Mouse (Mus musculus) liver, embryonic 11.5 days (tissue): ENCODE results near the gene Ermap. TPM values are rescaled to one million over a fixed set of nuclear protein-coding genes. Genes with fewer than 3 reads are reported as not detected.

Experiments
- ATAC-seq: fragments of 200-750 bp; cut with Nextera tagmentation; replicated peaks from 2 replicates; pipeline ENCODE4 v1.8.0; 2017; ENCODE audit warnings: moderate number of reproducible peaks, mild to moderate bottlenecking, moderate TSS enrichment, moderate library complexity; ENCODE audit not compliant: low FRiP score
- DNase-seq: peaks from one replicate; pipeline ENCODE4 v3.0.0-alpha.2; 2017; ENCODE audit warnings: low spot score
- H3K27ac ChIP-seq: fragments of 300-500 bp; sonication (generic); 2 replicates; pipeline ENCODE4 v1.5.1; 2014; ENCODE audit warnings: mild to moderate bottlenecking, low read depth, low read length, control low read depth
- H3K27me3 ChIP-seq: fragments of 300-500 bp; sonication (generic); replicated peaks from 2 replicates; pipeline ENCODE4 v1.6.1; 2014; ENCODE audit warnings: low read length, mixed read lengths; ENCODE audit not compliant: control insufficient read depth, insufficient read depth
- H3K36me3 ChIP-seq: fragments of 300-500 bp; sonication (generic); 2 replicates; pipeline ENCODE4 v1.6.1; 2014; ENCODE audit warnings: mild to moderate bottlenecking, low read length, moderate library complexity, mixed read lengths; ENCODE audit not compliant: control insufficient read depth, insufficient read depth
- H3K4me1 ChIP-seq: fragments of 300-500 bp; sonication (generic); replicated peaks from 2 replicates; pipeline ENCODE4 v1.6.1; 2014; ENCODE audit warnings: low read length, mixed read lengths; ENCODE audit not compliant: control insufficient read depth, insufficient read depth
- H3K4me2 ChIP-seq: fragments of 300-500 bp; sonication (generic); 2 replicates; pipeline ENCODE4 v1.6.1; 2014; ENCODE audit warnings: mild to moderate bottlenecking, control low read depth, moderate library complexity
- H3K4me3 ChIP-seq: fragments of 300-500 bp; sonication (generic); 2 replicates; pipeline ENCODE4 v1.5.1; 2014; ENCODE audit warnings: low read depth, low read length, control low read depth
- H3K9ac ChIP-seq: fragments of 300-500 bp; sonication (generic); 2 replicates; pipeline ENCODE4 v1.6.1; 2014; ENCODE audit warnings: low read depth, low read length, control low read depth
- H3K9me3 ChIP-seq: fragments of 300-500 bp; sonication (generic); 2 replicates; pipeline ENCODE4 v1.6.1; 2016; ENCODE audit warnings: low read length, inconsistent platforms, mixed read lengths; ENCODE audit not compliant: control insufficient read depth
- WGBS: fragments of 180-500 bp; shearing (Covaris S2); extraction: QIAGEN DNeasy Blood & Tissue Kit; methylation state at CpG from one replicate; pipeline ENCODE4 v1.1.7; 2014; 5-methylcytosine and 5-hydroxymethylcytosine counted together
- polyA plus RNA-seq: library from polyadenylated mRNA; unstranded; fragments of >200 nt; fragmentation: Nextera tagmentation; extraction: Ambion mirVana; gene quantifications from 2 replicates; pipeline ENCODE4 v1.2.1, GENCODE M21; 2014

Ermap gene
- polyA plus RNA-seq, 1 experiment from 2014 or later, result 274 TPM

DNA sequence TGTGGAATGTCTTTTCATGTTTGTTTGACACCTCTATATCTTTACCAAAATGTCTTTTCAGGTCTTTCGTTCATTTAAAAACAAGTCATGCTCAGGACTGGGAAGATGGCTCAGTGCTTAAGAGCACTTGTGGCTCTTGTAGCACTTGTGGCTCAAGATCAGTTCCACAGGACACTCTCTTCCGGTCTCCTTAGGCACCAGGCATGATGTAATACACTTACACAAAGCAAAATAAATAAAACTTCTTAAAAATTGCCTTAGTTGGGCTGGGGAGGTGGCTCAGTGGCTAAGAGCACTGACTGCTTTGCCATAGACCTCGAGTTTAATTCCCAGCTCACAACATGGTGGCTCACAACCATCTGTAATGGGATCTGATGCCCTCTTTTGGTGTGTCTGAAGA lies 28.5 kb downstream of the Ermap start:
- ATAC-seq, result no peak
- no peak overlapping the region for H3K4me2 ChIP-seq
- no peak for DNase-seq
- 0 out of 2 replicates have a peak, but pooled peaks cover 2% of the 10 kb centered on the region for H3K4me1 ChIP-seq
- no peak overlapping the region for H3K4me3 ChIP-seq
- no peaks in the 10 kb centered on the region for H3K27me3 ChIP-seq
- WGBS, result 65% methylated on average over 3 of the region's 3 CpGs
- H3K27ac ChIP-seq, result no peak overlapping the region
- no peaks in the 10 kb centered on the region for H3K9me3 ChIP-seq
- no peak overlapping the region for H3K9ac ChIP-seq
- H3K36me3 ChIP-seq, result no peaks in the 10 kb centered on the region

GRCm38 (mm10) chr4:119157891-119158290 lies 31.9 kb downstream of the Ermap start:
- ATAC-seq (no peak), DNase-seq (no peak)
- no peak overlapping the region for H3K9ac ChIP-seq
- no peaks in the 10 kb centered on the region for H3K27me3 ChIP-seq
- H3K4me2 ChIP-seq, result no peak overlapping the region
- no peaks in the 10 kb centered on the region for H3K9me3 ChIP-seq
- H3K36me3 ChIP-seq, result no peaks in the 10 kb centered on the region
- no peak overlapping the region for H3K4me3 ChIP-seq
- no peaks in the 10 kb centered on the region for H3K4me1 ChIP-seq
- no peak overlapping the region for H3K27ac ChIP-seq
- 78% methylated on average over 5 of the region's 5 CpGs for WGBS

GRCm38 (mm10) chr4:119157186-119157585 lies 32.6 kb downstream of the Ermap start:
- Histone ChIP-seq H3K9me3 (no peaks in the 10 kb centered on the region), H3K4me3 (no peak overlapping the region), H3K27ac (no peak overlapping the region), H3K36me3 (no peaks in the 10 kb centered on the region), H3K4me2 (no peak overlapping the region), H3K4me1 (no peaks in the 10 kb centered on the region), H3K9ac (no peak overlapping the region), H3K27me3 (no peaks in the 10 kb centered on the region)
- DNase-seq, result no peak
- 26% methylated on average over 2 of the region's 2 CpGs for WGBS
- ATAC-seq, result no peak

GRCm38 (mm10) chr4:119148741-119149140 lies 41.1 kb downstream of the Ermap start:
- DNase-seq (no peak), ATAC-seq (no peak)
- Histone ChIP-seq H3K27me3 (no peaks in the 10 kb centered on the region), H3K36me3 (no peaks in the 10 kb centered on the region), H3K4me2 (no peak overlapping the region), H3K9ac (no peak overlapping the region), H3K9me3 (no peaks in the 10 kb centered on the region), H3K4me3 (no peak overlapping the region), H3K4me1 (no peaks in the 10 kb centered on the region), H3K27ac (no peak overlapping the region)
- 67% methylated on average over 11 of the region's 11 CpGs for WGBS

DNA sequence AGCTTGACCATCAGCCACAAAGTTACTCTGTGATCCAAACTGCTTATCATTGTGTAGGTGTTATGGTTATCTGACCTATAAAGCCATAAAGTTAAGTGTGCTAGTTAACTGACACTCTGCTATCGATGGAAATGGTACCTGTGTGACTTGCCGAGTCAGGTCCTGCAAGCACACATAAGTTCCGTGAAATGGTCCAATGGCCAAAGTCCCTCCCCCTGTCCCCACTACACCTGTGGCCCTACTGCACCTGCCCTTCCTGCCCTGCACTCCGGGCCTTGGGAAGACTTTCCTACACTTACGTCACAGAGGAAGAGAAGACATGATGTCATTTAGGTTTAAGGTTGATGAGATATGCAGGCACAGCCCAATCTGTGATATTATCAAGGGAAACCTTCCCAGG lies 42.5 kb downstream of the Ermap start:
- H3K27me3 ChIP-seq, result no peaks in the 10 kb centered on the region
- H3K9me3 ChIP-seq, result no peaks in the 10 kb centered on the region
- H3K4me3 ChIP-seq, result no peak overlapping the region
- no peak for ATAC-seq
- no peak overlapping the region for H3K9ac ChIP-seq
- no peak overlapping the region for H3K27ac ChIP-seq
- no peak overlapping the region for H3K4me2 ChIP-seq
- 83% methylated on average over 5 of the region's 5 CpGs for WGBS
- H3K36me3 ChIP-seq, result no peaks in the 10 kb centered on the region
- no peak for DNase-seq
- peaks cover 3% of the 10 kb centered on the region; the same call in 1 of the 2 replicates for H3K4me1 ChIP-seq

GRCm38 (mm10) chr4:119146816-119147215 lies 43.0 kb downstream of the Ermap start:
- H3K27me3 ChIP-seq, result no peaks in the 10 kb centered on the region
- DNase-seq, result no peak
- no peak overlapping the region for H3K27ac ChIP-seq
- no peak overlapping the region for H3K4me3 ChIP-seq
- WGBS, result 90% methylated on average over 7 of the region's 7 CpGs
- H3K36me3 ChIP-seq, result no peaks in the 10 kb centered on the region
- no peak for ATAC-seq
- peaks cover 4% of the 10 kb centered on the region; the same call in 1 of the 2 replicates for H3K4me1 ChIP-seq
- no peak overlapping the region for H3K9ac ChIP-seq
- H3K4me2 ChIP-seq, result no peak overlapping the region
- H3K9me3 ChIP-seq, result no peaks in the 10 kb centered on the region

DNA sequence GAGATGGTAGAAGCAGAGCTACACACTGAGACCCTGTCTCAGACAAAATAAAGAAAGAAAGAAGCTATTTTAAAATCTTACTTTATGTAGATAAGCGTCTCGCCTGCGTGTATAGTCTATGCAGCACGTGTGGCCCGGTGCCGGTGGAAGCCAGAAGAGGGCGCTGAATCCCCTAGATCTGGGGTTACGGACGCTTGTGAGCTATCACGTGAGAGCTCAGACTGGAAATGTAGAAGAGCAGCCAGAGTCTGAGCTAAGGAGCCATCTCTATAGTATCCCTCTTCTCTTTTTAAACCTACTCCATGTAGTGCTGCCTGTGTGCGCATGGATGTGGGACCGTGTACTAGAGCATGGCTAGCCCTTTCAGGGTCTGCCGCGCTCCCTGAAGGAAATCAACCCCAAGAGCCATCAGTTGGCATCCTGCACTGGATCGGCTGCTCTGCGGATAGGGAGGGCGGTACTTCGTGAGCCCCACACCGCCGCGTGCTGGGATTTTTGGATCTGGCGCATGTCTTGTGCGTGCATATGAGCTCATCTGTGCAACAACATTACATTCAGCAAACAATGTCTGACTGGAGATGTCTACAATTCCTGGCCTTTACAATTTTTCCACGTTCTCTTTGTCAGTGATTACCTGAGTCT lies 47.5 kb downstream of the Ermap start:
- 26% methylated on average over 24 of the region's 24 CpGs for WGBS
- Histone ChIP-seq H3K4me3 (peak overlapping the region; percentile 23; the same call in 1 of the 2 replicates), H3K36me3 (no peaks in the 10 kb centered on the region), H3K9ac (no peak overlapping the region), H3K9me3 (no peaks in the 10 kb centered on the region), H3K27me3 (no peaks in the 10 kb centered on the region), H3K4me1 (peaks cover 14% of the 10 kb centered on the region), H3K27ac (no peak overlapping the region), H3K4me2 (peak overlapping the region; percentile 61)
- ATAC-seq (peak; percentile 81), DNase-seq (peak; percentile 66)

DNA sequence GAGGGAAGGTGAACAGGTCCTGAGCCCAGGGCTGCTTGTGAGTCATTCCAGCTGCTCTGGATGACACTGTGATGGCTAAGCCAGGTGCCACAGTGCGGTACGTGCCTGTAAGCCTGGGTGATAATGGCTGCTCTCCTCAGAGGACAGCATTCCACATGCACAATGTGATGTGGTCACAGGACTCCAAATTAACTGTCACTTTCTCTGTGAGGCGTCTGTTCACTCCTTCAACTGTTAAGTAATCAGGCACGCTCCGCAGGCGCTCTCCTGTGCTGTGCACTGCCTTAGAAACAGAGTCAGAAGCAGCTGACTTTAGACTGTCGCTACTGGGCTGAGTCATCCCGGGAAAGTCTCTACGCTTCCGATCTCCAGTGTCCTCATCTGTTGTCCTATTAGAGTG lies 48.6 kb downstream of the Ermap start:
- no peak overlapping the region for H3K9ac ChIP-seq
- no peaks in the 10 kb centered on the region for H3K9me3 ChIP-seq
- no peaks in the 10 kb centered on the region for H3K27me3 ChIP-seq
- H3K4me3 ChIP-seq, result no peak overlapping the region
- H3K27ac ChIP-seq, result no peak overlapping the region
- peaks cover 14% of the 10 kb centered on the region for H3K4me1 ChIP-seq
- ATAC-seq (no peak), DNase-seq (no peak)
- 59% methylated on average over 10 of the region's 10 CpGs for WGBS
- peaks cover 5% of the 10 kb centered on the region; the same call in 1 of the 2 replicates for H3K36me3 ChIP-seq
- H3K4me2 ChIP-seq, result peak overlapping the region; percentile 23; the same call in 1 of the 2 replicates

DNA sequence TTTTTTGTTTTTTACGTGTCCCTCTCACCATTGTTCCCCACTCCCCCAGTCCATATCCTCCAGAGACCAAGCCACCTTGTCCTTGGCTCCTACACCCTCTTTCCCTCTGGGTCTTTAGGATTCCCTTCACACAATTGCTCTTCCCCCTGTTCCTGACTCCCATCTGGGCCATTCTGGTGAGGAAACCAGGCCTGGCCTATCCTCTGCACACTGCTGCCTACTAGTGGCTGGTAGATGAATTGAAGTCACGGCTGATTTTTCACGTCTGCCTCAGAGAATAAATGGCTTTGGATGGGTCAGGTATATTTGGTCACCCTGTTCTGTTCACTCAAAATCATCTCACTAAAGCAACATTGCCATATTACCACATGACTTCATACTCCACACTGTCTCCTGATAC lies 49.7 kb downstream of the Ermap start:
- Histone ChIP-seq H3K27ac (no peak overlapping the region), H3K27me3 (no peaks in the 10 kb centered on the region), H3K9ac (no peak overlapping the region), H3K4me2 (no peak overlapping the region), H3K4me3 (no peak overlapping the region), H3K9me3 (no peaks in the 10 kb centered on the region), H3K4me1 (peaks cover 14% of the 10 kb centered on the region), H3K36me3 (peaks cover 15% of the 10 kb centered on the region)
- WGBS, result 43% methylated on average over 3 of the region's 3 CpGs
- no peak for DNase-seq
- ATAC-seq, result no peak
